Mouse (Mus musculus) sigmoid colon, adult 10 weeks (tissue): Measurements from ENCODE around the gene Ndnf. TPM values are rescaled to one million over a fixed set of nuclear protein-coding genes. Genes with fewer than 3 reads are reported as not detected.

ENCODE experiments used
- polyA plus RNA-seq: library from polyadenylated mRNA; stranded (reverse); fragments of 350-450 nt; fragmentation: Illumina TruSeq; extraction: RNeasy Lipid Tissue Mini Kit (QIAGEN cat#74804); gene quantifications from one replicate; pipeline ENCODE4 v1.2.3, GENCODE M21; 2014; ENCODE audit warnings: low read depth, low replicate concordance

Gene Ndnf
- polyA plus RNA-seq, result 2.4 TPM

DNA sequence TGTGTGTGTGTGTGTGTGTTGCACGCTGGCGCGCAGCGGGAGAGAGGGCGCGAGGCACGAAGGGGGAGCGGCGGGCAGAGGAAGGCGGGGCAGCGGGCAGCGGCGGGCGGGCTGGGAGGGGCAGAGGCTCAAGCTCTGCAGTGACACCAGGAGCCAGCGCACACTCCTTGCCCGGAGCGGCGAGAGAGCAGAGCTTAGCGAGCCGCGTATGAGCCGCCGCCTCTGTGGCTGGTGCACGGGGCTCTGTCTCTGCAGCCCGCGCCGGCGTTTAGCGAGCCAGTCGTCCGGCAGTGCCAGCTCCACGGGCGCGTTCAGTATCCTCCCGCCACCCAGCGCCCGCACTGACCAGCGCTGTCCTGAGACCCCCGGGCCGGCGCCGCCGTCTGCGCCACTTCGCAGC is at the start of gene Ndnf:
TSS of gene Ndnf (plus strand) at position 140 of the 400 bp plus-strand sequence.

Other genes with a start within 250 kb of the Ndnf start
- gene Tnip3, start 146.3 kb upstream of the Ndnf start, polyA plus RNA-seq, result 51.9 TPM
- gene Prdm5, start 107.4 kb downstream of the Ndnf start, polyA plus RNA-seq, result 2.6 TPM